Mouse (Mus musculus) central nervous system, embryonic 18 days (tissue): Measurements from ENCODE around the gene Med22. TPM values are rescaled to one million over a fixed set of nuclear protein-coding genes. Genes with fewer than 3 reads are reported as not detected.

Experiments
- polyA plus RNA-seq: library from polyadenylated mRNA; depleted of rRNA; stranded (reverse); fragments of >200 nt; gene quantifications from 2 replicates; pipeline ENCODE4 v1.2.3, GENCODE M21; 2012; rRNA removed

Med22 gene
- polyA plus RNA-seq = 112 and 117 TPM in 2 replicates

GRCm38 (mm10) chr2:26910124-26910993 is at the start of gene Med22, which contains the start of gene Rpl7a:
Gene Med22 (minus strand): TSS chr2:26910677.
Gene Rpl7a (plus strand): TSS chr2:26910764.

GRCm38 (mm10) chr2:26933304-26934055 is 23.0 kb upstream of the Med22 start, which contains the start of the genes Surf4 and Stkld1:
Gene Surf4 (minus strand): TSS chr2:26933928.
Gene Stkld1 (plus strand): TSS chr2:26934047.

GRCm38 (mm10) chr2:26915927-26916728 is 5.7 kb upstream of the Med22 start, which contains the start of the genes Surf2 and Surf1:
Gene Surf2 (plus strand): TSS chr2:26916367.
Gene Surf1 (minus strand): TSS chr2:26916530.

GRCm38 (mm10) chr2:26902467-26903220 is 7.8 kb downstream of the Med22 start, which contains the start of gene Surf6:
Gene Surf6 (minus strand): TSS chr2:26902879.

GRCm38 (mm10) chr2:26864879-26865278 is 45.6 kb downstream of the Med22 start, which contains the start of gene Abo:
Gene Abo (minus strand): TSS chr2:26864979.

Other genes with a start within 250 kb of the Med22 start
- gene Lcn4, start 239.4 kb downstream of the Med22 start, polyA plus RNA-seq = not detected in 2 replicates
- gene Abo, start 45.7 kb downstream of the Med22 start, polyA plus RNA-seq = not detected in 2 replicates
- gene Surf6, start 7.8 kb downstream of the Med22 start, polyA plus RNA-seq = 28.2 and 28.9 TPM in 2 replicates
- 1,447 and 1,537 TPM in 2 replicates for gene Rpl7a, start 87 bp upstream of the Med22 start, polyA plus RNA-seq
- 55.1 and 56.3 TPM in 2 replicates for gene Surf2, start 5.7 kb upstream of the Med22 start, polyA plus RNA-seq
- gene Surf1, start 5.9 kb upstream of the Med22 start, polyA plus RNA-seq = 87.0 and 91.3 TPM in 2 replicates
- gene Surf4, start 23.3 kb upstream of the Med22 start, polyA plus RNA-seq = 79.1 and 80.0 TPM in 2 replicates
- gene Stkld1, start 23.4 kb upstream of the Med22 start, polyA plus RNA-seq = 0.12 and 0.16 TPM in 2 replicates
- 50.7 and 53.4 TPM in 2 replicates for gene Rexo4, start 53.7 kb upstream of the Med22 start, polyA plus RNA-seq
- 0.21 and 0.44 TPM in 2 replicates for gene Adamts13, start 62.7 kb upstream of the Med22 start, polyA plus RNA-seq
- gene Cacfd1, start 99.2 kb upstream of the Med22 start, polyA plus RNA-seq = 80.8 and 83.9 TPM in 2 replicates
- 19.1 and 19.2 TPM in 2 replicates for gene Slc2a6, start 117.3 kb upstream of the Med22 start, polyA plus RNA-seq
- 0.10 and 1.7 TPM in 2 replicates for gene Mymk, start 161.5 kb upstream of the Med22 start, polyA plus RNA-seq
- 19.0 and 19.4 TPM in 2 replicates for gene Adamtsl2, start 168.7 kb upstream of the Med22 start, polyA plus RNA-seq
- 19.3 and 25.3 TPM in 2 replicates for gene Fam163b, start 231.8 kb upstream of the Med22 start, polyA plus RNA-seq